19 mouse cellular contexts compared by ENCODE assay signal in genomic region chr15:82181131-82181530, GRCm38 (mm10). TPM values are rescaled to one million over a fixed set of nuclear protein-coding genes. Genes with fewer than 3 reads are reported as not detected.
A peak's percentile ranks its signal among the peaks of the same experiment; 100 is the strongest.
DNase-seq lines count a peak whose midpoint lies in the region; ATAC-seq lines count a peak whose summit lies in the region.
"Had no signal": no experiment of that assay in that cellular context is flagged by ENCODE, and none has a peak within 500 bp of the region (broad histone marks: within the 10 kb centered on the region; RNA-seq: fewer than 3 reads in every experiment).

No protein-coding gene starts in this region.

- no peak for ATAC-seq in hindbrain, embryonic 15.5 days (ENCODE audit: low FRiP score, low read depth)
- peak; percentile 29 for ATAC-seq in megakaryocyte progenitor cell, adult 5-6 weeks (replicated peaks; ENCODE audit: poor library complexity)
- ATAC-seq: intestine, embryonic 16.5 days; midbrain, embryonic 16.5 days had no signal

- peaks cover 39% of the 10 kb centered on the region for H3K4me1 ChIP-seq in heart, embryonic 10.5 days
- no peaks in the 10 kb centered on the region for H3K4me1 ChIP-seq in hindbrain, embryonic 15.5 days (replicated peaks)
- 0 out of 2 replicates have a peak, but pooled peaks cover 5% of the 10 kb centered on the region for H3K4me1 ChIP-seq in hindbrain, embryonic 10.5 days (replicated peaks)
- H3K4me1 ChIP-seq: forebrain, embryonic 12.5 days; hindbrain, embryonic 13.5 days had no signal

- H3K27me3 ChIP-seq in heart, embryonic 10.5 days (ENCODE audit: insufficient read depth, poor library complexity, severe bottlenecking) = no peaks in the 10 kb centered on the region
- H3K27me3 ChIP-seq in hindbrain, embryonic 15.5 days = no peaks in the 10 kb centered on the region
- H3K27me3 ChIP-seq in hindbrain, embryonic 10.5 days (ENCODE audit: insufficient read depth, poor library complexity, severe bottlenecking) = no peaks in the 10 kb centered on the region
- H3K27me3 ChIP-seq: forebrain, embryonic 12.5 days; hindbrain, embryonic 13.5 days had no signal

- 52% methylated on average over 5 of the region's 5 CpGs for WGBS in heart, embryonic 10.5 days
- WGBS in hindbrain, embryonic 15.5 days = 87% methylated on average over 5 of the region's 5 CpGs
- WGBS in hindbrain, embryonic 10.5 days = 96% methylated on average over 5 of the region's 5 CpGs

- intact Hi-C loops in heart, postnatal 14 days (cut with DNase I) = no loop called here

- H3K27ac ChIP-seq in heart, embryonic 10.5 days = 0 out of 2 replicates have a peak overlapping the region, but pooled peaks have one; percentile 12
- peak overlapping the region; percentile 20; the same call in 1 of the 2 replicates for H3K27ac ChIP-seq in hindbrain, embryonic 15.5 days (replicated peaks)
- no peak overlapping the region for H3K27ac ChIP-seq in hindbrain, embryonic 10.5 days
- H3K27ac ChIP-seq: forebrain, embryonic 12.5 days; hindbrain, embryonic 13.5 days; liver, embryonic 14.5 days had no signal

- DNase-seq in heart, embryonic 10.5 days (ENCODE audit: low spot score) = no peak
- no peak for DNase-seq in heart, postnatal 14 days
- DNase-seq in hindbrain, embryonic 10.5 days (ENCODE audit: low spot score) = no peak
- DNase-seq in Muller cell, postnatal 12 days (ENCODE audit: inconsistent ontology term) = peak; percentile 76
- no peak for DNase-seq in left cerebral cortex, adult 11 months (ENCODE audit: low spot score)
- no peak for DNase-seq in spleen, adult 12 weeks (ENCODE audit: low spot score)
- DNase-seq: cerebellum, adult 8-10 months; gastrocnemius, postnatal 10 days; lung, postnatal 14 days; right cerebral cortex, postnatal 14 days; thymus, postnatal 4 days had no signal

- H3K4me3 ChIP-seq in heart, embryonic 10.5 days = no peak overlapping the region
- H3K4me3 ChIP-seq in hindbrain, embryonic 15.5 days = no peak overlapping the region
- no peak overlapping the region for H3K4me3 ChIP-seq in hindbrain, embryonic 10.5 days
- H3K4me3 ChIP-seq: forebrain, embryonic 12.5 days; hindbrain, embryonic 13.5 days had no signal

- peaks cover 95% of the 10 kb centered on the region for H3K36me3 ChIP-seq in heart, embryonic 10.5 days
- H3K36me3 ChIP-seq in hindbrain, embryonic 15.5 days = peaks cover 93% of the 10 kb centered on the region
- peaks cover 100% of the 10 kb centered on the region for H3K36me3 ChIP-seq in hindbrain, embryonic 10.5 days

- H3K9me3 ChIP-seq in heart, embryonic 10.5 days = peaks cover 5% of the 10 kb centered on the region; the same call in 1 of the 2 replicates
- no peaks in the 10 kb centered on the region for H3K9me3 ChIP-seq in hindbrain, embryonic 15.5 days
- H3K9me3 ChIP-seq in hindbrain, embryonic 10.5 days = peaks cover 31% of the 10 kb centered on the region

- H3K4me2 ChIP-seq in hindbrain, embryonic 15.5 days = no peak overlapping the region
- H3K4me2 ChIP-seq: forebrain, embryonic 12.5 days; hindbrain, embryonic 13.5 days had no signal

- H3K9ac ChIP-seq in hindbrain, embryonic 15.5 days = no peak overlapping the region
- H3K9ac ChIP-seq: forebrain, embryonic 12.5 days; hindbrain, embryonic 13.5 days; liver, embryonic 14.5 days had no signal

RNA-seq across cellular contexts. Expression of gene Shisa8, which starts 31.5 kb away (rescaled TPM):
- 0.11 and 0.13 TPM in 2 replicates for polyA plus RNA-seq in heart, embryonic 10.5 days (2016; fragmentation: Nextera tagmentation; extraction: Ambion mirVana)
- under 1 TPM; 0.14 to 0.34 TPM for total RNA-seq in heart, postnatal 14 days (2021)
- polyA plus RNA-seq in hindbrain, embryonic 15.5 days (2015; fragmentation: Nextera tagmentation; extraction: Ambion mirVana) = 2.9 and 4.6 TPM in 2 replicates
- polyA plus RNA-seq in hindbrain, embryonic 10.5 days (2016; fragmentation: Nextera tagmentation; extraction: Ambion mirVana) = 1.6 and 1.8 TPM in 2 replicates
- total RNA-seq in megakaryocyte progenitor cell, adult 5-6 weeks (2015) = 0.10 and 0.12 TPM in 2 replicates
- total RNA-seq in megakaryocyte progenitor cell, adult 5-6 weeks (2017) = 0.27 and 3.2 TPM in 2 replicates
- total RNA-seq: gastrocnemius, postnatal 10 days had no signal

RNA-seq across cellular contexts. Expression of gene Srebf2, which starts 34.1 kb away (rescaled TPM):
- 129 and 133 TPM in 2 replicates for polyA plus RNA-seq in heart, embryonic 10.5 days (2016; fragmentation: Nextera tagmentation; extraction: Ambion mirVana)
- total RNA-seq in heart, postnatal 14 days (2021) = 10 to 100 TPM; 18.7 to 22.6 TPM
- polyA plus RNA-seq in hindbrain, embryonic 15.5 days (2015; fragmentation: Nextera tagmentation; extraction: Ambion mirVana) = 204 and 209 TPM in 2 replicates
- 211 and 242 TPM in 2 replicates for polyA plus RNA-seq in hindbrain, embryonic 10.5 days (2016; fragmentation: Nextera tagmentation; extraction: Ambion mirVana)
- 24.7 and 28.3 TPM in 2 replicates for total RNA-seq in megakaryocyte progenitor cell, adult 5-6 weeks (2015)
- 21.0 and 23.7 TPM in 2 replicates for total RNA-seq in megakaryocyte progenitor cell, adult 5-6 weeks (2017)

RNA-seq across cellular contexts. Expression of gene Tnfrsf13c, which starts 43.0 kb away (rescaled TPM):
- 0.20 TPM in 1 of 2 replicates, not detected in the other for polyA plus RNA-seq in heart, embryonic 10.5 days (2016; fragmentation: Nextera tagmentation; extraction: Ambion mirVana)
- under 1 TPM; 0.24 TPM for total RNA-seq in heart, postnatal 14 days (2021)
- 0.37 and 0.69 TPM in 2 replicates for polyA plus RNA-seq in hindbrain, embryonic 15.5 days (2015; fragmentation: Nextera tagmentation; extraction: Ambion mirVana)
- polyA plus RNA-seq in hindbrain, embryonic 10.5 days (2016; fragmentation: Nextera tagmentation; extraction: Ambion mirVana) = 0.18 and 0.46 TPM in 2 replicates
- total RNA-seq in megakaryocyte progenitor cell, adult 5-6 weeks (2015) = 2.1 and 2.4 TPM in 2 replicates
- total RNA-seq in megakaryocyte progenitor cell, adult 5-6 weeks (2017) = 0.34 and 0.92 TPM in 2 replicates
- polyA plus RNA-seq: hindbrain, embryonic 13.5 days; stomach, embryonic 14.5 days had no signal

RNA-seq across cellular contexts. Expression of gene Ccdc134, which starts 53.4 kb away (rescaled TPM):
- 13.5 and 19.4 TPM in 2 replicates for polyA plus RNA-seq in heart, embryonic 10.5 days (2016; fragmentation: Nextera tagmentation; extraction: Ambion mirVana)
- 1 to 10 TPM; 4.8 to 5.8 TPM for total RNA-seq in heart, postnatal 14 days (2021)
- polyA plus RNA-seq in hindbrain, embryonic 15.5 days (2015; fragmentation: Nextera tagmentation; extraction: Ambion mirVana) = 11.6 and 12.0 TPM in 2 replicates
- 19.6 and 23.4 TPM in 2 replicates for polyA plus RNA-seq in hindbrain, embryonic 10.5 days (2016; fragmentation: Nextera tagmentation; extraction: Ambion mirVana)
- total RNA-seq in megakaryocyte progenitor cell, adult 5-6 weeks (2015) = 5.5 and 10.4 TPM in 2 replicates
- total RNA-seq in megakaryocyte progenitor cell, adult 5-6 weeks (2017) = 19.6 and 29.7 TPM in 2 replicates
